Mouse (Mus musculus) gastrocnemius, adult 18-20 months (tissue): ENCODE measurements around the gene Ogfod3. TPM values are rescaled to one million over a fixed set of nuclear protein-coding genes. Genes with fewer than 3 reads are reported as not detected.

ENCODE experiments used
- total RNA-seq, 2 experiments: library from RNA; stranded (reverse); gene quantifications; 2 replicates each; pipeline ENCODE4 v1.2.3; 2021

Gene Ogfod3
- total RNA-seq, 2 experiments from 2014 or later: 12.3 TPM

Other genes with a start within 250 kb of the Ogfod3 start
- 10 to 100 TPM; 48.7 to 57.4 TPM for gene Csnk1d, start 213.4 kb downstream of the Ogfod3 start, total RNA-seq
- gene Cd7, start 165.3 kb downstream of the Ogfod3 start, total RNA-seq: not detected
- not detected for gene Sectm1b, start 141.1 kb downstream of the Ogfod3 start, total RNA-seq
- under 1 TPM in 1 of 2 experiments, not detected in 1; 0.17 TPM for gene Sectm1a, start 123.5 kb downstream of the Ogfod3 start, total RNA-seq
- not detected for gene Tex19.2, start 86.0 kb downstream of the Ogfod3 start, total RNA-seq
- not detected for gene Tex19.1, start 58.6 kb downstream of the Ogfod3 start, total RNA-seq
- gene Uts2r, start 44.4 kb downstream of the Ogfod3 start, total RNA-seq: 1 to 10 TPM in 1 of 2 experiments, under 1 TPM in 1; 0.62 to 1.0 TPM
- 1 to 10 TPM; 5.7 to 7.1 TPM for gene Hexdc, start 278 bp downstream of the Ogfod3 start, total RNA-seq
- 1 to 10 TPM; 2.6 to 2.9 TPM for gene Cybc1, start 24.6 kb upstream of the Ogfod3 start, total RNA-seq
- 100 to 1,000 TPM in 1 of 2 experiments, 10 to 100 TPM in 1; 75.8 to 117 TPM for gene Narf, start 32.5 kb upstream of the Ogfod3 start, total RNA-seq
- 10 to 100 TPM; 26.5 to 30.9 TPM for gene Foxk2, start 55.3 kb upstream of the Ogfod3 start, total RNA-seq
- gene Wdr45b, start 149.7 kb upstream of the Ogfod3 start, total RNA-seq: 10 to 100 TPM; 16.0 to 19.1 TPM
- gene Rab40b, start 183.5 kb upstream of the Ogfod3 start, total RNA-seq: 10 to 100 TPM; 14.6 to 17.9 TPM
- gene Fn3krp, start 216.7 kb upstream of the Ogfod3 start, total RNA-seq: 1 to 10 TPM; 3.5 to 3.8 TPM
- gene Fn3k, start 230.2 kb upstream of the Ogfod3 start, total RNA-seq: 10 to 100 TPM; 18.3 to 24.5 TPM
- 10 to 100 TPM; 14.7 to 15.6 TPM for gene Tbcd, start 247.2 kb upstream of the Ogfod3 start, total RNA-seq